Mouse (Mus musculus) ES-E14 (cell line): ENCODE data around the gene Robo1. TPM values are rescaled to one million over a fixed set of nuclear protein-coding genes. Genes with fewer than 3 reads are reported as not detected.

Source experiments
- DNase-seq: peaks from one replicate; pipeline ENCODE4 v3.0.0-alpha.2; 2013; ENCODE audit warnings: low read depth, low spot score
- H3K27ac ChIP-seq: 2 replicates; pipeline ENCODE4 v1.5.1; 2012; ENCODE audit warnings: low read depth, mild to moderate bottlenecking, low read length, moderate library complexity, mixed read lengths; ENCODE audit not compliant: poor library complexity, insufficient read depth, severe bottlenecking
- H3K36me3 ChIP-seq: 2 replicates; pipeline ENCODE4 v1.6.1; 2012; ENCODE audit warnings: mild to moderate bottlenecking, low read length, moderate library complexity, mixed read lengths; ENCODE audit not compliant: control insufficient read depth, poor library complexity, insufficient read depth, severe bottlenecking
- H3K4me1 ChIP-seq, 2 experiments: fragments of 150-350 bp in 1 of 2; sonication (generic) in 1 of 2; 2 replicates each; pipeline ENCODE4 v1.6.1; 2012; ENCODE audit warnings: low read length in 2 of 2, mild to moderate bottlenecking in 1 of 2, mixed read lengths in 1 of 2; ENCODE audit not compliant: control insufficient read depth in 2 of 2, insufficient read depth in 2 of 2, poor library complexity in 1 of 2
- H3K4me3 ChIP-seq, 2 experiments: fragments of 150-350 bp in 1 of 2; sonication (generic) in 1 of 2; 2 replicates each; pipeline ENCODE4 v1.5.1; 2012; ENCODE audit warnings: low read length in 2 of 2, low read depth in 1 of 2, mild to moderate bottlenecking in 1 of 2, mixed read lengths in 1 of 2; ENCODE audit not compliant: insufficient read depth in 1 of 2, poor library complexity in 1 of 2, severe bottlenecking in 1 of 2
- H3K9ac ChIP-seq: 2 replicates; pipeline ENCODE4 v1.6.1; 2012; ENCODE audit warnings: low read depth, mild to moderate bottlenecking, low read length, mixed read lengths; ENCODE audit not compliant: poor library complexity, insufficient read depth, severe bottlenecking
- H3K9me3 ChIP-seq: fragments of 150-350 bp; sonication (generic); 2 replicates; pipeline ENCODE4 v1.6.1; 2012; ENCODE audit warnings: low read depth, mild to moderate bottlenecking, low read length; ENCODE audit not compliant: control insufficient read depth, insufficient read depth
- CHD2 ChIP-seq: IDR thresholded peaks from 2 replicates; pipeline ENCODE4 v1.6.1; 2014; ENCODE audit warnings: mild to moderate bottlenecking, low read depth, low read length, inconsistent platforms
- HCFC1 ChIP-seq: IDR thresholded peaks from 2 replicates; pipeline ENCODE4 v1.6.1; 2012; ENCODE audit warnings: low read length, inconsistent platforms, borderline replicate concordance; ENCODE audit not compliant: insufficient read depth
- MAFK ChIP-seq: IDR thresholded peaks from 2 replicates; pipeline ENCODE4 v1.6.1; 2014; ENCODE audit warnings: mild to moderate bottlenecking, low read depth, low read length, inconsistent platforms; ENCODE audit not compliant: insufficient read depth
- ZC3H11A ChIP-seq: IDR thresholded peaks from 2 replicates; pipeline ENCODE4 v1.6.1; 2012; ENCODE audit warnings: low read depth, mild to moderate bottlenecking, inconsistent platforms, low read length, borderline replicate concordance
- ZNF384 ChIP-seq: IDR thresholded peaks from 2 replicates; pipeline ENCODE4 v1.6.1; 2012; ENCODE audit warnings: low read depth, low read length, inconsistent platforms
- in situ Hi-C, 2 experiments: fragments of 600-800 bp; cut with MboI; formaldehyde crosslinking; loops; one replicate each; pipeline ENCODE4 v1.15.1; 2025; ENCODE audit warnings: low sequenced_read_pairs in 2 of 2, inconsistent platforms in 1 of 2; ENCODE audit not compliant: unreplicated experiment in 2 of 2
- total RNA-seq: library from RNA; depleted of rRNA; stranded (reverse); fragments of 300-350 nt; gene quantifications from 2 replicates; pipeline ENCODE4 v1.2.3, GENCODE M21; 2012

Gene Robo1
- total RNA-seq, 1 experiment: 20.5 TPM

DNA sequence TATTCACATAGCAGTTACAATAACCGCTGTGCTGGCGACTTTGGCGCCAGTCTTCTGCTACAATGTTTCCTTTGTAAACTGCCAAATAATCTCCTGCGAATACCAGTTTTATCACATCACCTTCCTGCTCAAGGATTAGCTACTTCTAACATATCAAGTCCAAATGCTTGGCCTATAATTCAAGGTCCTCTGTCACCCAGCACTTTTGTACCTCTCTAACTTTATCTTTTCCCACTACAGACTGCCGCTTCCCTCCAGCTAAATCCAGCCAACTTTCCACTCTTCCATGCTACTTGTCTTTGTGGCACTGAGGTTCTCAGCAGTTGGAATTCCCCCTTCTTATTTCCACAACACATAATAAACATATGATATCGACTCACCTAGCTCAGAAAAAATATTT lies 73.7 kb downstream of the Robo1 start:
- Histone ChIP-seq H3K36me3 (no peaks in the 10 kb centered on the region), H3K9me3 (no peaks in the 10 kb centered on the region), H3K4me3 (no peak overlapping the region), H3K27ac (no peak overlapping the region), H3K9ac (no peak overlapping the region), H3K4me1 (no peaks in the 10 kb centered on the region)
- in situ Hi-C loops: no loop called here
- TF ChIP-seq MAFK: no peak
- TF ChIP-seq HCFC1: no peak
- no peak for TF ChIP-seq ZNF384
- no peak for TF ChIP-seq CHD2
- TF ChIP-seq ZC3H11A: no peak
- DNase-seq: no peak

DNA sequence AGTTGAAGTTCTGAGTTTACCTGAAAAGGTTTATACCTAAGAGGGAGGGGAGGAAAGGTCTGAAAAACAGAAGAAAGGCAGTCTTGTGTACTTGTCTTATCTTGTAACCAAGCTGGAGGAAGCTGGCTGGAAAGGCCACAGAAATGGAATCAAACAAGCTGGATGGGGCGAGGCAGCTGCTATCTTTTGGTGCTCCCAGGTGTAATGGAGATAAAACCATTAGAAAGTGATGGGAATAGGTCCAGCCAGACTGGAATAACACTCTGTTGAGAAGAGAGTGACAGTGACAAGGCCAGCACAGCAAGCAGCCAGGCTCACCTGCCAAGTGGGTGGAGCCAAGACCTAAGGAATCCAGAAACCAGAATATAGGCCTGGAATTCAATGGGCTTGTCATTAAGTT lies 75.5 kb downstream of the Robo1 start:
- in situ Hi-C loops: no loop called here
- no peak for DNase-seq
- Histone ChIP-seq H3K9ac (no peak overlapping the region), H3K9me3 (no peaks in the 10 kb centered on the region), H3K27ac (no peak overlapping the region), H3K36me3 (no peaks in the 10 kb centered on the region), H3K4me1 (no peaks in the 10 kb centered on the region), H3K4me3 (no peak overlapping the region)
- TF ChIP-seq ZC3H11A: no peak
- TF ChIP-seq MAFK: no peak
- no peak for TF ChIP-seq CHD2
- TF ChIP-seq HCFC1: no peak
- TF ChIP-seq ZNF384: no peak

DNA sequence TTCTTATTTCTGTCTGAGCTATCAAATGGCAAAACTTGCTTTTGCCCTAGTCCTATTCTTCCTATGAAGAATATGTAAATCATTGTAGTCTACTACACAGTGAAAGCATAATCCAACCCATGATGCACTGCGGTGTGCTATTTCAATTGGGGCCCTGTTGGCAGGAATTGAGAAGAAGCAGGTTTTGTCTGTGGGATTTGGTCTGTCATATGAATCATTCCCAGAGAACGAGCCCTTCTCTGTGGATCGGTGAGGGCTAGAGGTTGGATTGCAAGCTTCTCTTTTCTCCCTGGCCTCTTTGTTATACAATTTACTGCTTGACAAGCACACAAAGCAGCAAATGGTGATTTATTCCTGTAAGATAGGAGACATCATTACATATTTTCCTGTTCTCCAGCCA lies 85.4 kb downstream of the Robo1 start:
- Histone ChIP-seq H3K4me3 (no peak overlapping the region), H3K27ac (no peak overlapping the region), H3K9ac (no peak overlapping the region), H3K9me3 (no peaks in the 10 kb centered on the region), H3K36me3 (no peaks in the 10 kb centered on the region), H3K4me1 (no peaks in the 10 kb centered on the region)
- no peak for DNase-seq
- in situ Hi-C loops: no loop called here
- TF ChIP-seq HCFC1 (no peak), CHD2 (no peak), ZC3H11A (no peak)

DNA sequence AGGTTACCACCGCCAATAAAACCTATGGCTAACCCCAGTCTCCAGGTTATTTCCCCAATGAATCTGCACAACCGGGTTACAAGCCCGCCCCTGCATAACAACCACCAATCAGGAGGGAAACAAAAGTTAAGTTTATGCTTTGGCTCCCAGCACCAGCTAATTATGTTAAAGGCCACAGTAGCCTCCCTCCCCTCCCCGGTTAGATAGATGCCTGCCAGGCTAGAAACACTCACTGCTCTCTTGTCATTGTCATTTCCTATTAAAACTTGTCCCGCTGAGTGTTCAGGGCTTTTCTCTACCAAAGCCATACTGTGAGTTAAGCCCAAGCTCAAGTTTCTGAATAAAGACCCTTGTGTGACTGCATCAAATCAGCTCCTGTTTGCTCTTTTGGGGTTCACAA lies 90.7 kb downstream of the Robo1 start:
- in situ Hi-C loops: no loop called here
- no peak overlapping the region for H3K4me3 ChIP-seq
- DNase-seq: no peak

DNA sequence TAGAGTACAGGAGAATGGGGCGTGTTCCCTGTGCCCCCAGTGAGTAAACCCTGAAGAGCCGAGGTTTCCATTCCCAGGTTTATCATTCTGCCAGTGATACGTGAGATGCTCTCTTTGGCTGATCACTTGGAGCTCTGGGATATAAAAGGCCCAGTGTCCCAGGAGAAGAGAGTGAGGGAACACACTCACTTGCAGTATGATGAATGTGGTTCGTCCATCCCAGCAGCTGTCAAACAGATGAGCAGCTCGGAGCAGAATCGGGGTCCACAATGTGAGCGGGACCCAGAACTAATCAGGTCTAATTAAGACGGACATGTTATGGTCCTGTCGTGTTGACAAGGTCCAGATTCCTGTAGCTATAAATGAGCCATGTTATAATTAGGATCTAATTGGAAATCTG lies 94.3 kb downstream of the Robo1 start:
- TF ChIP-seq ZNF384: no peak
- TF ChIP-seq MAFK: no peak
- no peak for TF ChIP-seq ZC3H11A
- TF ChIP-seq HCFC1: no peak
- TF ChIP-seq CHD2: no peak
- H3K9ac ChIP-seq: no peak overlapping the region
- H3K4me3 ChIP-seq: no peak overlapping the region
- no peaks in the 10 kb centered on the region for H3K9me3 ChIP-seq
- no peak overlapping the region for H3K27ac ChIP-seq
- no peaks in the 10 kb centered on the region for H3K4me1 ChIP-seq
- H3K36me3 ChIP-seq: no peaks in the 10 kb centered on the region
- DNase-seq: no peak
- in situ Hi-C loops: no loop called here

More for the DNA sequence above, 90.7 kb downstream of the Robo1 start:
- Histone ChIP-seq H3K9me3 (no peaks in the 10 kb centered on the region), H3K27ac (no peak overlapping the region), H3K4me1 (no peaks in the 10 kb centered on the region), H3K9ac (no peak overlapping the region), H3K36me3 (no peaks in the 10 kb centered on the region)
- TF ChIP-seq ZNF384 (no peak), ZC3H11A (no peak), CHD2 (no peak), HCFC1 (no peak), MAFK (no peak)
